Mouse (Mus musculus) MEL (cell line): ENCODE data around the gene Brd3os. TPM values are rescaled to one million over a fixed set of nuclear protein-coding genes. Genes with fewer than 3 reads are reported as not detected.

Experiments
- DNase-seq: peaks from one replicate; pipeline ENCODE4 v3.0.0; 2011; ENCODE audit warnings: low read depth, low spot score
- H3K27ac ChIP-seq: 2 replicates; pipeline ENCODE4 v1.5.1; 2012; ENCODE audit warnings: low read depth, mild to moderate bottlenecking, control low read depth, low read length, moderate library complexity; ENCODE audit not compliant: control insufficient read depth
- H3K27me3 ChIP-seq, 2 experiments: fragments of 150-350 bp in 1 of 2; sonication (generic) in 1 of 2; 2 replicates each; pipeline ENCODE4 v1.6.1; 2012; ENCODE audit warnings: low read length in 2 of 2, mild to moderate bottlenecking in 2 of 2, improper control_type of control experiment in 1 of 2, moderate library complexity in 1 of 2; ENCODE audit not compliant: insufficient read depth in 2 of 2, control insufficient read depth in 1 of 2
- H3K36me3 ChIP-seq, 2 experiments: 2 replicates each; pipeline ENCODE4 v1.6.1; 2012 to 2014; ENCODE audit warnings: low read length in 2 of 2, improper control_type of control experiment in 1 of 2, inconsistent platforms in 1 of 2, mild to moderate bottlenecking in 1 of 2; ENCODE audit not compliant: insufficient read depth in 2 of 2, control insufficient read depth in 1 of 2
- H3K4me1 ChIP-seq, 2 experiments: fragments of 150-350 bp in 1 of 2; sonication (generic) in 1 of 2; 2 replicates each; pipeline ENCODE4 v1.6.1; 2012; ENCODE audit warnings: low read length in 2 of 2, improper control_type of control experiment in 1 of 2, mild to moderate bottlenecking in 1 of 2; ENCODE audit not compliant: insufficient read depth in 2 of 2, control insufficient read depth in 1 of 2
- H3K4me3 ChIP-seq, 2 experiments: fragments of 150-350 bp in 1 of 2; sonication (generic) in 1 of 2; 2 replicates each; pipeline ENCODE4 v1.5.1; 2012; ENCODE audit warnings: low read depth in 2 of 2, low read length in 2 of 2, mild to moderate bottlenecking in 2 of 2, moderate library complexity in 2 of 2, control low read depth in 1 of 2, improper control_type of control experiment in 1 of 2; ENCODE audit not compliant: control insufficient read depth in 1 of 2, insufficient read depth in 1 of 2
- H3K79me2 ChIP-seq: 2 replicates; pipeline ENCODE4 v1.6.1; 2012; ENCODE audit warnings: mild to moderate bottlenecking, low read length, moderate library complexity; ENCODE audit not compliant: control insufficient read depth, poor library complexity, insufficient read depth
- H3K9ac ChIP-seq: 2 replicates; pipeline ENCODE4 v1.6.1; 2012; ENCODE audit warnings: low read depth, mild to moderate bottlenecking, control low read depth, low read length, moderate library complexity; ENCODE audit not compliant: control insufficient read depth, poor library complexity, severe bottlenecking
- H3K9me3 ChIP-seq: fragments of 150-350 bp; sonication (generic); replicated peaks from 2 replicates; pipeline ENCODE4 v1.6.1; 2012; ENCODE audit warnings: mild to moderate bottlenecking, low read length, improper control_type of control experiment, moderate library complexity; ENCODE audit not compliant: insufficient read depth
- BHLHE40 ChIP-seq: IDR thresholded peaks from 2 replicates; pipeline ENCODE4 v1.6.1; 2012; ENCODE audit warnings: low read depth, mild to moderate bottlenecking, inconsistent platforms, low read length, improper control_type of control experiment, borderline replicate concordance
- CHD1 ChIP-seq: IDR thresholded peaks from 2 replicates; pipeline ENCODE4 v1.6.1; 2012; ENCODE audit warnings: low read depth, mild to moderate bottlenecking, inconsistent platforms, low read length, improper control_type of control experiment
- CHD2 ChIP-seq: IDR thresholded peaks from 2 replicates; pipeline ENCODE4 v1.6.1; 2011; ENCODE audit warnings: low read length, improper control_type of control experiment
- E2F4 ChIP-seq: IDR thresholded peaks from 2 replicates; pipeline ENCODE4 v1.6.1; 2011; ENCODE audit warnings: low read depth, low read length, improper control_type of control experiment, borderline replicate concordance
- ELF1 ChIP-seq: IDR thresholded peaks from 2 replicates; pipeline ENCODE4 v1.6.1; 2014; ENCODE audit warnings: low read depth, mild to moderate bottlenecking, inconsistent platforms, low read length, improper control_type of control experiment, moderate library complexity
- EP300 ChIP-seq, 2 experiments: IDR thresholded peaks; 2 replicates each; pipeline ENCODE4 v1.6.1; 2011; ENCODE audit warnings: improper control_type of control experiment in 2 of 2, low read length in 2 of 2, low read depth in 1 of 2, mild to moderate bottlenecking in 1 of 2
- ETS1 ChIP-seq: IDR thresholded peaks from 2 replicates; pipeline ENCODE4 v1.6.1; 2012; ENCODE audit warnings: low read depth, mild to moderate bottlenecking, inconsistent platforms, low read length, improper control_type of control experiment, moderate library complexity
- GABPA ChIP-seq: IDR thresholded peaks from 2 replicates; pipeline ENCODE4 v1.6.1; 2012; ENCODE audit warnings: low read depth, mild to moderate bottlenecking, inconsistent platforms, low read length, improper control_type of control experiment, moderate library complexity
- GATA1 ChIP-seq: IDR thresholded peaks from 2 replicates; pipeline ENCODE4 v1.6.1; 2011; ENCODE audit warnings: low read depth, low read length, improper control_type of control experiment
- HCFC1 ChIP-seq: IDR thresholded peaks from 2 replicates; pipeline ENCODE4 v1.6.1; 2012; ENCODE audit warnings: low read depth, mild to moderate bottlenecking, inconsistent platforms, low read length, improper control_type of control experiment, moderate library complexity
- JUND ChIP-seq: IDR thresholded peaks from 2 replicates; pipeline ENCODE4 v1.6.1; 2011; ENCODE audit warnings: low read depth, mild to moderate bottlenecking, improper control_type of control experiment, low read length
- KAT2A ChIP-seq: conservative IDR thresholded peaks from 2 replicates; pipeline ENCODE4 v1.6.1; 2012; ENCODE audit warnings: low read depth, low read length, improper control_type of control experiment, inconsistent platforms
- MAFK ChIP-seq: IDR thresholded peaks from 2 replicates; pipeline ENCODE4 v1.6.1; 2011; ENCODE audit warnings: low read depth, mild to moderate bottlenecking, low read length, improper control_type of control experiment, borderline replicate concordance
- MAX ChIP-seq: IDR thresholded peaks from 2 replicates; pipeline ENCODE4 v1.6.1; 2011; ENCODE audit warnings: low read length, improper control_type of control experiment
- MAZ ChIP-seq: IDR thresholded peaks from 2 replicates; pipeline ENCODE4 v1.6.1; 2012; ENCODE audit warnings: low read depth, mild to moderate bottlenecking, inconsistent platforms, low read length, improper control_type of control experiment
- MEF2A ChIP-seq: IDR thresholded peaks from 2 replicates; pipeline ENCODE4 v1.6.1; 2014; ENCODE audit warnings: low read depth, mild to moderate bottlenecking, inconsistent platforms, low read length, improper control_type of control experiment; ENCODE audit not compliant: poor library complexity, insufficient replicate concordance, severe bottlenecking; ENCODE audit errors: extremely low read depth
- MXI1 ChIP-seq: IDR thresholded peaks from 2 replicates; pipeline ENCODE4 v1.6.1; 2011; ENCODE audit warnings: mild to moderate bottlenecking, low read depth, low read length, improper control_type of control experiment
- MYB ChIP-seq: IDR thresholded peaks from 2 replicates; pipeline ENCODE4 v1.6.1; 2011; ENCODE audit warnings: mild to moderate bottlenecking, low read depth, low read length, improper control_type of control experiment
- MYC ChIP-seq: IDR thresholded peaks from 2 replicates; pipeline ENCODE4 v1.6.1; 2011; ENCODE audit warnings: low read depth, mild to moderate bottlenecking, low read length, improper control_type of control experiment, moderate library complexity
- NELFE ChIP-seq: IDR thresholded peaks from 2 replicates; pipeline ENCODE4 v1.6.1; 2011; ENCODE audit warnings: low read depth, low read length, improper control_type of control experiment
- NRF1 ChIP-seq: IDR thresholded peaks from 2 replicates; pipeline ENCODE4 v1.6.1; 2014; ENCODE audit warnings: low read depth, mild to moderate bottlenecking, inconsistent platforms, low read length, improper control_type of control experiment, moderate library complexity; ENCODE audit not compliant: poor library complexity, insufficient read depth, severe bottlenecking
- POLR2A ChIP-seq, 2 experiments: IDR thresholded peaks; 2 replicates each; pipeline ENCODE4 v1.6.1; 2011 to 2012; ENCODE audit warnings: low read length in 2 of 2, mild to moderate bottlenecking in 2 of 2, control low read depth in 1 of 2, improper control_type of control experiment in 1 of 2, low read depth in 1 of 2, moderate library complexity in 1 of 2; ENCODE audit not compliant: control insufficient read depth in 1 of 2, insufficient read depth in 1 of 2, poor library complexity in 1 of 2
- POLR2AphosphoS2 ChIP-seq: IDR thresholded peaks from 2 replicates; pipeline ENCODE4 v1.6.1; 2011; ENCODE audit warnings: low read length, improper control_type of control experiment
- POLR2AphosphoS5 ChIP-seq: IDR thresholded peaks from 2 replicates; pipeline ENCODE4 v1.6.1; 2012; ENCODE audit warnings: low read depth, borderline replicate concordance, mild to moderate bottlenecking, inconsistent platforms, low read length, moderate library complexity, mixed read lengths
- RAD21 ChIP-seq: IDR thresholded peaks from 2 replicates; pipeline ENCODE4 v1.6.1; 2011; ENCODE audit warnings: mild to moderate bottlenecking, low read depth, low read length, improper control_type of control experiment
- RCOR1 ChIP-seq: IDR thresholded peaks from 2 replicates; pipeline ENCODE4 v1.6.1; 2012; ENCODE audit warnings: low read depth, mild to moderate bottlenecking, inconsistent platforms, low read length, improper control_type of control experiment
- SIN3A ChIP-seq: IDR thresholded peaks from 2 replicates; pipeline ENCODE4 v1.6.1; 2012; ENCODE audit warnings: low read length, improper control_type of control experiment, inconsistent platforms
- SMC3 ChIP-seq: IDR thresholded peaks from 2 replicates; pipeline ENCODE4 v1.6.1; 2011; ENCODE audit warnings: low read depth, low read length, improper control_type of control experiment
- TAL1 ChIP-seq: IDR thresholded peaks from 2 replicates; pipeline ENCODE4 v1.6.1; 2012; ENCODE audit warnings: mild to moderate bottlenecking, inconsistent platforms, low read length, moderate library complexity, mixed read lengths
- TBP ChIP-seq: IDR thresholded peaks from 2 replicates; pipeline ENCODE4 v1.8.0; 2011; ENCODE audit warnings: low read depth, low read length, improper control_type of control experiment
- TCF12 ChIP-seq: IDR thresholded peaks from 2 replicates; pipeline ENCODE4 v1.6.1; 2014; ENCODE audit warnings: low read depth, mild to moderate bottlenecking, inconsistent platforms, low read length, improper control_type of control experiment, moderate library complexity
- USF1 ChIP-seq: IDR thresholded peaks from 2 replicates; pipeline ENCODE4 v1.6.1; 2014; ENCODE audit warnings: low read depth, mild to moderate bottlenecking, inconsistent platforms, low read length, improper control_type of control experiment, moderate library complexity
- ZC3H11A ChIP-seq: IDR thresholded peaks from 2 replicates; pipeline ENCODE4 v1.6.1; 2012; ENCODE audit warnings: low read depth, mild to moderate bottlenecking, inconsistent platforms, low read length, improper control_type of control experiment
- ZKSCAN1 ChIP-seq: IDR thresholded peaks from 2 replicates; pipeline ENCODE4 v1.6.1; 2012; ENCODE audit warnings: low read depth, mild to moderate bottlenecking, inconsistent platforms, low read length, improper control_type of control experiment, moderate library complexity
- ZMIZ1 ChIP-seq: IDR thresholded peaks from 2 replicates; pipeline ENCODE4 v1.6.1; 2012; ENCODE audit warnings: low read depth, mild to moderate bottlenecking, inconsistent platforms, low read length, improper control_type of control experiment, moderate library complexity
- ZNF384 ChIP-seq: IDR thresholded peaks from 2 replicates; pipeline ENCODE4 v1.6.1; 2012; ENCODE audit warnings: low read depth, mild to moderate bottlenecking, inconsistent platforms, low read length, improper control_type of control experiment
- polyA plus RNA-seq, 2 experiments: library from polyadenylated mRNA; stranded (reverse) in 1 of 2; unstranded in 1 of 2; fragments of >175 nt in 1 of 2; fragments of >200 nt in 1 of 2; gene quantifications; 2 replicates each; pipeline versions ENCODE4 v1.2.1 to v1.2.4; 2012; ENCODE audit warnings: low replicate concordance in 2 of 2, low read depth in 1 of 2; ENCODE audit not compliant: insufficient read length in 2 of 2, insufficient read depth in 1 of 2, missing spikeins in 1 of 2
- total RNA-seq: library from RNA; depleted of rRNA; stranded (reverse); fragments of 300-350 nt; gene quantifications from 2 replicates; pipeline ENCODE4 v1.2.3, GENCODE M21; 2012

Gene Brd3os
- total and polyA plus RNA-seq, 3 experiments, result 0.31 to 2.9 TPM; not detected in 1

DNA sequence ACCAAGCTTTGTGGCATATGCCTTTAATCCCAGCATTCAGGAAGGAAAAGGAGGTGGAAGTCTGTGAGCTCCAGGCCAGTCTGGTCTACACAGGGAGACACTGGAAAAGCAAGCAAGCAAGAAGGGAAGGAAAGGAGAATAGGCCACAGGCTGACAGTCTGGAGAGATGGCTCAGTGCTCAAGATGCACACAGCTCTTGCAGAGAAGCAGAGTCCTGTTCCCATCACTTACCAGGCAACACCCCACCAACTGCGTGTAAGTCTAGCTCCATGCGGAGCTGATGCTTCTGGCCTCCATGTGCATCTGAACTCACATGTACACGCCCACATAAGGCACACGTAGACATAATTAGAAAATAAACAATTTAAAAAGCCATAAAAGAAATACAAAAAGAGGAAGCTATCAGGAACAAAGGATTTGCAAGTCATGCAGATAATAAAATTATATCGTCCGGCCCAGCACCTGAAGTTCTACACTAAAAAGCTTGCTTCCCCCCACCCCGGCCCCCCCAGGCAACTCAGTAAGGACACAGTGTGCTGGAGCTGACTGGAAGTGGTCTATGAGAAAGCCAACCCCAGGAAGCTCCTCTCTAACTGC is 40.2 kb downstream of the Brd3os start:
- H3K27me3 ChIP-seq, result no peaks in the 10 kb centered on the region
- H3K79me2 ChIP-seq, result no peaks in the 10 kb centered on the region
- peak overlapping the region; percentile 2 to 20; a peak in 3 of 4 replicates for H3K4me3 ChIP-seq
- peak overlapping the region; percentile 49 for H3K27ac ChIP-seq
- peak; percentile 83 for DNase-seq
- peak overlapping the region; percentile 10; the same call in 1 of the 2 replicates for H3K9ac ChIP-seq
- no peaks in the 10 kb centered on the region for H3K9me3 ChIP-seq
- peaks cover 0 to 23% of the 10 kb centered on the region in 2 experiments; a peak in 2 of 4 replicates for H3K36me3 ChIP-seq
- peaks cover 15 to 21% of the 10 kb centered on the region in 2 experiments for H3K4me1 ChIP-seq
- peak; percentile 74 for TF ChIP-seq TCF12
- no peak; the same call in 1 of the 2 replicates for TF ChIP-seq MAFK
- TF ChIP-seq GABPA, result no peak
- no peak for TF ChIP-seq POLR2AphosphoS5
- no peak for TF ChIP-seq JUND
- no peak for TF ChIP-seq ZKSCAN1
- TF ChIP-seq MXI1, result peak; percentile 94
- TF ChIP-seq NELFE, result no peak
- TF ChIP-seq CHD2, result no peak
- peak; percentile 78 for TF ChIP-seq GATA1
- 0 out of 2 replicates have a peak, but pooled peaks have one; percentile 9 for TF ChIP-seq ZNF384
- TF ChIP-seq ELF1, result peak; percentile 27; the same call in 1 of the 2 replicates
- TF ChIP-seq POLR2A (IDR thresholded peaks at IDR 0.05; ENCODE audit: control insufficient read depth in 1 of 2, insufficient read depth in 1 of 2, low read depth in 1 of 2, low read length in 2 of 2, poor library complexity in 1 of 2), result no peak; a peak in 1 of 4 replicates
- TF ChIP-seq MAX, result peak; percentile 88
- TF ChIP-seq TAL1, result peak; percentile 11; the same call in 1 of the 2 replicates
- TF ChIP-seq MAZ, result peak; percentile 64; the same call in 1 of the 2 replicates
- TF ChIP-seq KAT2A, result no peak
- TF ChIP-seq ETS1, result peak; percentile 86
- TF ChIP-seq SMC3, result no peak
- no peak for TF ChIP-seq E2F4
- TF ChIP-seq NRF1, result no peak
- TF ChIP-seq MYB, result no peak
- TF ChIP-seq ZC3H11A, result no peak
- no peak for TF ChIP-seq RAD21
- no peak; the same call in 1 of the 2 replicates for TF ChIP-seq RCOR1
- TF ChIP-seq USF1, result no peak
- no peak for TF ChIP-seq CHD1
- 0 out of 2 replicates have a peak, but pooled peaks have one; percentile 42 for TF ChIP-seq MEF2A
- TF ChIP-seq MYC, result peak; percentile 86
- peak; percentile 73 to 78; a peak in 3 of 4 replicates for TF ChIP-seq EP300 (IDR thresholded peaks at IDR 0.05; ENCODE audit: low read depth in 1 of 2, low read length in 2 of 2)
- TF ChIP-seq BHLHE40, result no peak
- TF ChIP-seq HCFC1, result peak; percentile 52; the same call in 1 of the 2 replicates
- no peak for TF ChIP-seq ZMIZ1
- no peak for TF ChIP-seq POLR2AphosphoS2
- peak; percentile 91 for TF ChIP-seq TBP
- peak; percentile 85 for TF ChIP-seq SIN3A
